Mouse (Mus musculus): ENCODE data around the gene Stradb.

DNA sequence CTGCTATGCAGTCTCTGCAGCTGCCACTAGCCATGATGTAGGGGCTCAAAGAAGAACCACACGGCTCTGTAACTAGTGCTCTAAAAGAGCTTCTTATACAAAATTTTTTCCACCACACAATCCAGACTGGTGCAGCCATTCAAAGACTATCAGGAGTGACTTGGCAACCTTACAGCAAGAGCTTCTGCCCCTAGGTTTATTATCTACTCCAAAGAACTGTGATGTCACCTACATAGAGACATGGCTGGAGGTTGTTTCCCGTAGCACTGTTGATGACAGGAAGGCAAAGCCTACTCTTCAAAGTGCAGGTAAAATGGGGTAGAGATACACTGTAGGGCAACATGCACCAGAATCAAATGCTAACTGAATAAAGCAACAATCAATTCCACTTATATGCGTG is 17.6 kb upstream of the Stradb start:
- TF ChIP-seq USF1 (IDR thresholded peaks at IDR 0.05; ENCODE audit: low read depth) (no peak), CTCF (IDR thresholded peaks at IDR 0.05; ENCODE audit: control insufficient read depth, insufficient read depth, insufficient read length) (no peak), MYOG (IDR thresholded peaks at IDR 0.05; ENCODE audit: control insufficient read depth, extremely low read depth, insufficient read length) (no peak), FOSL1 (IDR thresholded peaks at IDR 0.05; ENCODE audit: insufficient read depth, low read length, poor library complexity, severe bottlenecking) (no peak)
